Comparison of ENCODE assay signal across 8 mouse cellular contexts in the genomic region with DNA sequence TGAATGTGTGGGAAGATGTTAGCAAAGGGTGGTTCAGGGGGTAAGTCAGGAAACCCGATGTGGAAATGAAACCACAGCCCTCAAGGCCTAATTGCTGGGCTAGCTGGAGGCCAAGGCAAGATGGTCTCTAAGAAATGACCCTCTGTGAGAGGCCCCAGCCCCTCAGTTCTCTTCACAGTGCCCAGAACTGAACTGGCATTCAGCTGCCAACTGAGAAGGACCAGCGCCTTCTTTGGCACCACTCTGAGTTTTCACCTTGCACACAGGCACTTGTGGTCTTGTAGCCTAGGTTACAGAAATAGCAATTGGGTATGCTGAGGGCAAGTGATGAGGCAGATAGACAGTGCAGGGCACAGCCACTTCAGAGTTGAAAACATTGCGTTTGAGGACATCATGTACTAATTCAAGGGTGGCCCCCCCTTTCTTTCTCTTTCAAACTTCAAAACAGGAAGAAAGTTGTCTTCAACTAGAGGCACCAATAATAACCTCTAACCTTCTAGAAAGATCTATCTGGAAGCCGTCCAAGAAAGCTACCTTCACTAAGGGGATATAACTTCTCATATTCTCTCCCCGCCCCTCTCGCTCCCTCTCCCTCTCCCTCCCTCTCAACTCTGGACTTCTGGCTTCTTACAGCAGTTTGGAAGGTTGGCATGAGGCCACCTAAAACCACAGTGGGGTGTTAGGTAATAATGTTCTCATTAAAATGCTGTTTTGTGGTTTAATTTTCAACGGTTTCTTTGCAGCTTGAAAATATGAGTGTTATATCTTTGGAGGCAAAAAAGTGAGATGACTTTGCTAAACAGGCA. TPM values are rescaled to one million over a fixed set of nuclear protein-coding genes. Genes with fewer than 3 reads are reported as not detected.
DNase-seq lines count a peak whose midpoint lies in the region.

No protein-coding gene starts in this region.

- peak; percentile 57 to 71 for DNase-seq in heart, adult 9 months (ENCODE audit: low spot score in 2 of 2)
- DNase-seq in heart, postnatal 4 days, result no peak
- peak; percentile 24 for DNase-seq in adrenal gland, adult 8-10 months
- DNase-seq in kidney, postnatal 36 days, result peak; percentile 62 to 70
- DNase-seq in skeletal muscle tissue, adult 2 months (ENCODE audit: low read depth, low spot score), result peak; percentile 57
- DNase-seq in right cerebral cortex, adult 18-20 months, result no peak
- no peak for DNase-seq in embryo, embryonic 10 days (ENCODE audit: low spot score)
- no peak for DNase-seq in cerebellum, adult 8-10 months

RNA-seq across cellular contexts. Expression of a gene that starts 22.8 kb away (rescaled TPM):
- total RNA-seq in heart, postnatal 4 days (2021), result 10 to 100 TPM in 1 of 2 experiments, 1 to 10 TPM in 1; 8.3 to 10.8 TPM
- 10 to 100 TPM; 14.8 to 66.9 (median 40.0) TPM for total RNA-seq in adrenal gland, adult 8-10 months (2022)

Comparison
In these comparisons a context has a peak if more than half of its experiments do, and no peak if none do; other contexts are left out.
1. DNase-seq: peak in heart, adult 9 months (2 of 2), adrenal gland, adult 8-10 months (single experiment), kidney, postnatal 36 days (2 of 2) and skeletal muscle tissue, adult 2 months (single experiment); none in heart, postnatal 4 days (single experiment), right cerebral cortex, adult 18-20 months (single experiment), embryo, embryonic 10 days (single experiment) and cerebellum, adult 8-10 months (single experiment).